Mouse (Mus musculus) c-Kit-positive CD71-positive TER-119-positive erythroid progenitor cells, embryonic 14.5 days (primary cell): ENCODE results near the gene Zfpm1.

ENCODE experiments used
- DNase-seq: peaks from one replicate; pipeline ENCODE4 v3.0.0-alpha.2; 2013; ENCODE audit warnings: low spot score

Zfpm1 gene

DNA sequence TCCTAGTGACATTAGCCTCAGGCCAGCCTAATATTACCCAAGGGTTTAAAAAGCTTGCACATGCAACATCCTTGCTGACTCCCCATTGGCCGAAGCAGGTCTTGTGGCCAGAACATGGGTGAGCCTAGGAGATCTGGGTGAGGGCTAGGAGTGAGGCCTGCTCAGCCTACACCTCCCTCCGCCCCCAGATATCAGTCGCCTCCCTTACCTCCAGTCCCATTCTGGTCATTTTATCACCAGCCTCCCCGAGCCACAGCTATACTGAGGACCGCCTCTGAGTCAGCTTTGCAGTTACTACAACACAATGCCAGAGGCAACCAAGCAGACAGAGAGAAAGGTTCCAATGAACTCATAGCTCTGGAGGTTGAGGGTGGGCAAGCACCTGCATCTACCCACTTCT, 5.6 kb upstream of the Zfpm1 start:
- DNase-seq = no peak

GRCm38 (mm10) chr8:122277204-122277995, 4.5 kb upstream of the Zfpm1 start:
- no peak for DNase-seq

GRCm38 (mm10) chr8:122280156-122280555, 1.8 kb upstream of the Zfpm1 start:
- DNase-seq = no peak

DNA sequence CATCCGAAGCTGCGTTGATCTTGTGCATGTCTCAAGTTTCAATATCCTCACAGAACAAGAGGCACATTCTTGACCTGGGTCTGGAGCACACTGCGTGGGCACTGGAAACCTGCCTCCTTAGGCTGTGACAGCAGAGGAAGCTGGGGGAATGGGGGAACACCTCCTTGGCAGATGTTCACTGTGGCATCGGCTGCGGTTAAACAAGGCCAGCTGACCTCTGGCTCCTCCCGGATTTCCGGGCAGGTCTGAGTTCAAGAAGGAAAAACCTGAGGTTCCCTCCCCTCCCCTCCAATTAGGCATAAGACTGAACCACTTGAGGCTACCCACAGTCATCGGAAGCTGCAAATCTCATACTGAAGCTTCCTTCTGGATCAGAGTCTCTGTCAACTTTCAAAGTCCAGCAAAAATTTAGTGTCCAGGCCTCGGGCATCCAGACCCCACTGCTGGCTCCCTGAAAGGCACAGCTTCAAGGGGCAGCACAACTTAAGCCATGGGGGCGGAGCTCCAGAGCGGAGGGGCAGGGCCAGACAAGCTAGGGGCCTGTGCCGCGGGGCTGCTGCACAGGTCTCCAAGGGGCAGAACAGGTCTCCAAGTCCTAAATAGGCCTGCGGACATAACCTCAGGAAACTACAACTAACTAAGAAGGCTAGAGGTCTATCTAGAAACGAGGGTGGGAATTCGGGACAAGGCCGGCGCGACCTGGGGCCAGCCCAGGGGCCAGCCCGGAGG, 1.2 kb upstream of the Zfpm1 start:
- DNase-seq = no peak

DNA sequence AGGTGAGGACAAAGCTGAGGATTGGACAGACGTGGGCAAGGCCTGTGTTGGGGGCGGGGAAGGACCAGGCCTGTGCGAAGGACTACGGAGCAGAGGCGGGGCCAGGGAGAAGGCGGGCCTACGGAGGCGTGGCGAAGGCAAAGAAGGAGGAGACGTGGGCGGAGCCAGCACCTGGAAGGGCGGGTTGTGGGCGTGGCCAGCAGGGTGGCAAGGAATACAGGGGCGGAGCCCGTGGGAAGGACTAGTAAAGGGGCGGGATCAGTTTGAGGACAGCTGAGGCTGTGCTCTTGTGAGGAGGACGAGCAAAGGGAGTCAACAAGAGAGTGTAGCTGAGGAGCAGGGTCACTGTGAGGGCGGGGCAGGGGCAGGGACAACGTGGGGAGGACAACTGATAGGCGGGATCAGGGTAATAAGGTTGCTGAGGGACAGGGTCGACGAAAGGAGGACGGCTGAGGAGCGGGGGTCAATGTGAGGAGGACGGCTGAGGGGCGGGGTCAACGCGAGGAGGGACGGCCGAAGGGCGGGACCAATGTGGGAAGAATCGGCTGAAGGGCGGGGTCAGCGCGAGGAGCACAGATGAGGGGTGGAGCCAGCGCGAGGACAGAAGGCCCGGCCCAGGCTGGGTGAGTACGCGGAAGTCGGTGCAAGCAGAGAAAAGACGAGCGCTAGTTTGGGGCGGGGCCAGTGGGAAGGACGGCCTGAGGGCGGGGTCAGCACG, 465 bp upstream of the Zfpm1 start:
- peak; percentile 99 for DNase-seq

GRCm38 (mm10) chr8:122282501-122283355, 787 bp downstream of the Zfpm1 start:
- DNase-seq = no peak

DNA sequence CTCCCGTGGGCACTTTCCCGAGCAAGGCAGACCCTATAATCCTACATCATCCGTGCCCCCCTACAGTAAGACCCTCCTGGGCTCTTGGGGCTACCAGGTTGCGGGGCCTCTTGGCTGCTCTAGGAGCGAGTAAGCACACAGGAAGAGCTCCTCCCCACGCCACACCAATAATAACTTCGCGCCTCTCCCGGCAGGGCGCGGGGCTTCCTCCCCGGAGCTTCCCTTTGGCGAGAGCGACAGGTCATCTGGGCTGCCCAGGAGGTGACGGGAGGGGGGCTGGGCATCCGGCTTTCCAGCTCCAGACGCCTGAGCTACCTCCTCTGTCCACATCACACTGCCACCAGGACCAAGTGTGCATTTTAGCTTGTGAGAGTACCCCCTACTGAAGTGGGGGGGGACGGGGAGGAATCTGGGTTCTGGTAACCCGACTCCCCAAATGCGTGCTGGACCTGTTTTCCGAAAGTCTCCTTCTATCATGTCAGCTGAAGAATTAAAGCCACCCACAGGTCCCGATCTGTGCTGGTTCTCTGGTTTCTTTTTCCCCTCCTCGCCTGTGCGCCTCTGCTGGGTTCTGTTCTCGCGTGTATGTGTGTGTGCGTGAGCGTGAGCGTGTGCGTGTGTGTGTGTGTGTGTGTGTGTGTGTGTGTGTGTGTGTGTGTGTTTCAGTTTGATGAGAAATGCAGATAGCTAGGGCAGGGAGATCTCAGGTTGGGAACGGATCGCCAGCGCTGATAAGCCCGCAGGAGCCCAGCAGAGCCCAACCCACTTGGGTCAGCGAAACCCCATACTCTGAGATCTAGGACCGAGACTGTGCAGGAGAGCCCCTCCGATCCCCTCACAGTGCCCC, 1.6 kb downstream of the Zfpm1 start:
- no peak for DNase-seq

GRCm38 (mm10) chr8:122284203-122284658, 2.3 kb downstream of the Zfpm1 start:
- no peak for DNase-seq

- DNase-seq = peak; percentile 78
Measured at GRCm38 (mm10) chr8:122284659-122285261, 2.8 kb downstream of the Zfpm1 start.

DNA sequence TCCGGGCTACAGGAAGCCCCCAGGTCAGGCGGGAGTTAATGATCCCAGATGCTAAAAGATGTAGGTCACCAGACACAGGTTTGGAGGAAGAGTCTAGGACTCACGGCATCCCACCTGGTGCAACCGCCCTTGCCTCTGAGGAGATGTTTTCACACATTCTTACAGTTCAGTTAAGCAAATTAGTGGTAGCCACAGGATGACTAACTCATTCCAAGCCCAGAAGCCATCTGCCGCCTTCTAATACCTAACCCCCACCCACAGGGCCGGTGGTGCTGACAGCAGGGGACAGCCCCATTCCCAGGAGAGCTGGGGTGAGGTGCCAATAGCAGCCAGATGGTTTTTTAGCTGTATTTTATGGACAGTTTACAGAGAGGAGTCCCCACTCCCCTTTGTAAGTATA, 3.8 kb downstream of the Zfpm1 start:
- DNase-seq = no peak

GRCm38 (mm10) chr8:122286899-122287298, 5.0 kb downstream of the Zfpm1 start:
- peak; percentile 98 for DNase-seq

DNA sequence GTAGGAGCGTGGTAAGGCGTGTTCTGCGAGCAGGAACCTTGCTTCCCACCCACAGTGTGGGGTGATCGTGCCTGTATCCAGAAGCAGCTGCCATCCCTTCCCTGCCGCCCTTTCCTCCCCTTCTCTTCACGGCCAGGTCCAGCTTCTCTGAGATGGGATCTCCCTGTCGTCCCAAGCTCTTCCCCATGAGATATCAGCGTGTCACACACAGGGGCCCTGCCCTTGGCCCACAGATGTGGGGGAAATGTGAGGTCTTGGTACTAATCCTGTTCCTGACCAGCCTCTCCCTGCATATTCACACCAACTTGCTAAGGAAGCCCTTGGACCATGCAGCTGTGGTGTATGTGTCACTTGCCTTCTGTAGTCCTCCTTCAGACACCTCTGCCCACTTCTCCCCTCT, 5.8 kb downstream of the Zfpm1 start:
- no peak for DNase-seq

GRCm38 (mm10) chr8:122288344-122288743, 6.4 kb downstream of the Zfpm1 start:
- DNase-seq = no peak

GRCm38 (mm10) chr8:122291075-122291474, 9.1 kb downstream of the Zfpm1 start:
- DNase-seq = no peak

GRCm38 (mm10) chr8:122291549-122291948, 9.6 kb downstream of the Zfpm1 start:
- DNase-seq = no peak

DNA sequence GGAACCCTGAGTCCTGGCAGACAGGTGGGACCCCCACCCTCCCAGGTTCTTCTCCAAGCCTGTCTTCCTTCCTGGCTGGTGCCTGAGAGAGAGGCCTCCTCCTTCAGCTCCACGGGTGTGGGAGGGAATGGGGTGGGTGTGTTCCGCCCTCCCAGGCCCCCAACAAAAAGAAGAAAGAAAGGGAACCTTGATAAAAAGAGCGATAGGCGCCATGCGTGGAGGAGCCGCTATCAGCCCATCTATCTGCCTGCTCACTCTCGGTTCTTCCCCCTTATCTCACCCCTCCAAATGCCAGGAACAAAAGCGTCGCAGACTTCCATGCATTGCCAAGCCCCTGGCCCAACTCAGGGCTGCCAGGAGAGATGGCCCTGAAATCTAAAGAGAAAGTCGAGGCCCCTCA, 11.5 kb downstream of the Zfpm1 start:
- no peak for DNase-seq

GRCm38 (mm10) chr8:122294273-122294683, 12.3 kb downstream of the Zfpm1 start:
- DNase-seq = peak; percentile 84

DNA sequence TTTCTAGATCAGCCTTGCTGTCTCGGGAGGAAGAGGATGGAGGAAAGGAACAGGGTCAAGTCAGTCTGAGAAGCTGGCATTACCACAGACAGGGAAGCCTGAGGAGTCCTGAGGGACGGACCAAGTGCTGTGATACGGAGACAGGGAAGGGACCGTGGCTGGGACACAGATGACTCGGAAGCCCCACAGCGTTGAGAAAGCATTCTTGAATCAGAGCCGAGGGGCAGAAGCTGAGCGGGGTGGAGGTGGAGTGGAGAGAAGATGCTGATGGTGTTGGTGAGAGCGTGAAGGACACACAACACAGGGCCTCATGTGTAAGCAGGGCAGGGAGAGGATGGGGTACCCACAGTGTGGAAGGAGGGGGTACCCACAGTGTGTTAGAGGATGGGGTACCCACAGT, 13.4 kb downstream of the Zfpm1 start:
- DNase-seq = no peak

- no peak for DNase-seq
Measured at GRCm38 (mm10) chr8:122296173-122297001, 14.4 kb downstream of the Zfpm1 start.
